Mouse (Mus musculus): Measurements from ENCODE around the gene Mon1a.

Gene Mon1a

GRCm38 (mm10) chr9:107947241-107948194, 59.6 kb downstream of the Mon1a start:
- peak; percentile 89 for DNase-seq (ENCODE audit: extremely low read depth, insufficient read length, low spot score)

GRCm38 (mm10) chr9:107949184-107949921, 61.4 kb downstream of the Mon1a start:
- DNase-seq (ENCODE audit: extremely low read depth, insufficient read length, low spot score): no peak

GRCm38 (mm10) chr9:107949922-107950235, 61.9 kb downstream of the Mon1a start, which contains the start of gene Traip:
TSS of gene Traip (plus strand) at chr9:107950136.
- DNase-seq (ENCODE audit: extremely low read depth, insufficient read length, low spot score): no peak

- peak; percentile 81 for DNase-seq (ENCODE audit: extremely low read depth, insufficient read length, low spot score)
Observed at GRCm38 (mm10) chr9:107950460-107951355, 62.8 kb downstream of the Mon1a start.
